Mouse (Mus musculus): Measurements from ENCODE around the gene Ube2r2. TPM values are rescaled to one million over a fixed set of nuclear protein-coding genes. Genes with fewer than 3 reads are reported as not detected.

Gene Ube2r2
- 10 to 100 TPM; 91.3 to 93.6 TPM for total RNA-seq (2021)

GRCm38 (mm10) chr4:41135711-41136453 lies at the start of gene Ube2r2:
TSS of gene Ube2r2 (plus strand) at chr4:41135743.
- DNase-seq (ENCODE audit: extremely low spot score in 1 of 2, low spot score in 2 of 2) = peak in 1 of 2 experiments; percentile 83
- intact Hi-C loops (cut with DNase I) = no loop called here

- no peak for DNase-seq (ENCODE audit: extremely low spot score in 1 of 2, low spot score in 2 of 2)
- intact Hi-C loops (cut with DNase I) = no loop called here
Observed at GRCm38 (mm10) chr4:41086947-41087346, 48.6 kb upstream of the Ube2r2 start.

GRCm38 (mm10) chr4:41087459-41088298 lies 47.9 kb upstream of the Ube2r2 start:
- intact Hi-C loops (cut with DNase I) = no loop called here
- DNase-seq (ENCODE audit: extremely low spot score in 1 of 2, low spot score in 2 of 2) = no peak

GRCm38 (mm10) chr4:41089189-41089588 lies 46.4 kb upstream of the Ube2r2 start:
- DNase-seq (ENCODE audit: extremely low spot score in 1 of 2, low spot score in 2 of 2) = no peak
- intact Hi-C loops (cut with DNase I) = no loop called here

- no peak for DNase-seq (ENCODE audit: extremely low spot score in 1 of 2, low spot score in 2 of 2)
- intact Hi-C loops (cut with DNase I) = no loop called here
Observed at GRCm38 (mm10) chr4:41089705-41090104, 45.8 kb upstream of the Ube2r2 start.

- DNase-seq (ENCODE audit: extremely low spot score in 1 of 2, low spot score in 2 of 2) = no peak
- intact Hi-C loops (cut with DNase I) = no loop called here
Observed at GRCm38 (mm10) chr4:41091391-41091790, 44.2 kb upstream of the Ube2r2 start.

- intact Hi-C loops (cut with DNase I) = no loop called here
Observed at GRCm38 (mm10) chr4:41092958-41093357, 42.6 kb upstream of the Ube2r2 start.

GRCm38 (mm10) chr4:41094361-41094760 lies 41.2 kb upstream of the Ube2r2 start:
- intact Hi-C loops (cut with DNase I) = no loop called here
- DNase-seq (ENCODE audit: extremely low spot score in 1 of 2, low spot score in 2 of 2) = no peak

More at GRCm38 (mm10) chr4:41092958-41093357, 42.6 kb upstream of the Ube2r2 start:
- no peak for DNase-seq (ENCODE audit: extremely low spot score in 1 of 2, low spot score in 2 of 2)

GRCm38 (mm10) chr4:41096169-41096568 lies 39.4 kb upstream of the Ube2r2 start:
- intact Hi-C loops (cut with DNase I) = no loop called here
- DNase-seq (ENCODE audit: extremely low spot score in 1 of 2, low spot score in 2 of 2) = no peak

DNA sequence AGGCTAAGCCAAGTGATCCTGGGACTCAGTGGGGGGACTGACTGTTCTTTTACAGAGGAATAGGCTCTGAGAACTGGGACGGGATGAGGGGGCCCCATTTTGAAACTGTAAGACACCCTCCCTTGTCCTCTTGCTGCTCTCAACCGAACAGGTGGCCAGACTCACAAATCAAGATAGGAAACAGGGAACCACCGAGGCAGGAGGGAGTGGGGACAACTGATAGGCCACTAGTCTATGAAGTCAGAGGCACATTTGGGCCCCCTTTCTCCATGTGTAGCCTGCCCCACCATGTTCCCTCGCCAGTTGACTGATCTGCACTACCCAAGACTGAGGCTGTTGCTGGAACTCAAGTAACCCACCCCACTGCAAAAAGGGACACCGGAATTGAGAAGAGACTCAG lies 38.7 kb upstream of the Ube2r2 start:
- intact Hi-C loops (cut with DNase I) = no loop called here
- DNase-seq (ENCODE audit: extremely low spot score in 1 of 2, low spot score in 2 of 2) = no peak

- DNase-seq (ENCODE audit: extremely low spot score in 1 of 2, low spot score in 2 of 2) = no peak
Observed at GRCm38 (mm10) chr4:41097381-41097780, 38.2 kb upstream of the Ube2r2 start.

DNA sequence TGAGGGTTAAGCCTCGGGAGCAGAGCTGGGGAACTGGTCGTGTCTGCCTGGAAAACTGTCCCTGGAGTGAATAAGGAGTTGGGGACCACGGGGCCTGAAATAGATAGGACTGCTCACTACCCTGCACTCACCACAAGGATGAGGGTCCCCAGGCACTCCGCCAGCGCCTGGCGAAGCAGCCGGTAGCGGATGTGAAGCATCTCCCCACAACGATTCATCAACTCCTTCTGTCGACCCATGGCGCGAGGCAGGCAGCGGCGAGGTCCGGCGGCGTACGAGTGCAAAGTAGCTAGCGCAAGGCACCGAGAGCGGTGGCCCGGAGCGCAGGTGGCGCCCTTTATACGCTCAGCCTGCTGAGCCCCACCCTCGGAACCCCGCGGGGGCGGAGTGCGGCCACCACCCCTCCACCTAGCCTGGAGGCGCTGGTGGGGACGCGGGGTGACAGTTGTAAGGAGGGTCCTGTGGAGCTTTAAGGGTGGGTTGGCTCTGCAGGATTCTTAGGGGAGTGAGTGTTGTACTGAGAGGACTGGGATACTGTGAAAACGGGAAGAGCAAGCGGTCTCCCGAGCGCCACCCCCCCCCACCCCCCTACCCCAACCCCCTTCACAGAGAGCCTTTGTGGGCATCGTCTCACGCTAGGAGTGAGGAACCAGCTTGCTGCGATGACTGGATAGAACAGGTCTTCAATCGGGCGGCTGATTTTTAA lies 37.5 kb upstream of the Ube2r2 start, which contains the start of gene Aqp3:
Aqp3 (minus strand) TSS at position 313 of the 706 bp plus-strand sequence.
- intact Hi-C loops (cut with DNase I) = no loop called here
- peak in 1 of 2 experiments; percentile 50 for DNase-seq (ENCODE audit: extremely low spot score in 1 of 2, low spot score in 2 of 2)

More at GRCm38 (mm10) chr4:41097381-41097780, 38.2 kb upstream of the Ube2r2 start:
- intact Hi-C loops (cut with DNase I) = no loop called here

DNA sequence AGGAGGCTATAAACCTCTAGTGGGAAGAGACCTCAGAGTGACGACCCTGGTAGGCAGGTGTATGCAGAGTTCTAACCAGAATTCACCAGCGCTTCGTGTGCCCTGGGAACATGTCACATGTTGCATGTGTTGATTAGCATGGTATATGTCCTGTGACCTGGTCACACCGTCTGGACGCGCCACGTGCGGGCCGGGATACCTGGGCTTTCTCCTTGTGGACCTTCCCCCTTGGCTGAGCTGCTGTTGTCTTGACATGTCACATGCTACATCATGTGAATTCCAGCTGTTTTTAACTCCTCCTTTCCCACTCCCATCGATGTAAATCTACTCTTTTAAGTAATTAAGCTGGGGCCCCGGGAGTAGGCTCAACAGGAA lies 37.0 kb upstream of the Ube2r2 start:
- DNase-seq (ENCODE audit: extremely low spot score in 1 of 2, low spot score in 2 of 2) = no peak
- intact Hi-C loops (cut with DNase I) = no loop called here

GRCm38 (mm10) chr4:41100986-41101385 lies 34.6 kb upstream of the Ube2r2 start:
- DNase-seq (ENCODE audit: extremely low spot score in 1 of 2, low spot score in 2 of 2) = no peak
- intact Hi-C loops (cut with DNase I) = no loop called here

- DNase-seq (ENCODE audit: extremely low spot score in 1 of 2, low spot score in 2 of 2) = no peak
- intact Hi-C loops (cut with DNase I) = no loop called here
Observed at GRCm38 (mm10) chr4:41102901-41103300, 32.6 kb upstream of the Ube2r2 start.

GRCm38 (mm10) chr4:41107440-41107839 lies 28.1 kb upstream of the Ube2r2 start:
- intact Hi-C loops (cut with DNase I) = no loop called here
- no peak for DNase-seq (ENCODE audit: extremely low spot score in 1 of 2, low spot score in 2 of 2)

DNA sequence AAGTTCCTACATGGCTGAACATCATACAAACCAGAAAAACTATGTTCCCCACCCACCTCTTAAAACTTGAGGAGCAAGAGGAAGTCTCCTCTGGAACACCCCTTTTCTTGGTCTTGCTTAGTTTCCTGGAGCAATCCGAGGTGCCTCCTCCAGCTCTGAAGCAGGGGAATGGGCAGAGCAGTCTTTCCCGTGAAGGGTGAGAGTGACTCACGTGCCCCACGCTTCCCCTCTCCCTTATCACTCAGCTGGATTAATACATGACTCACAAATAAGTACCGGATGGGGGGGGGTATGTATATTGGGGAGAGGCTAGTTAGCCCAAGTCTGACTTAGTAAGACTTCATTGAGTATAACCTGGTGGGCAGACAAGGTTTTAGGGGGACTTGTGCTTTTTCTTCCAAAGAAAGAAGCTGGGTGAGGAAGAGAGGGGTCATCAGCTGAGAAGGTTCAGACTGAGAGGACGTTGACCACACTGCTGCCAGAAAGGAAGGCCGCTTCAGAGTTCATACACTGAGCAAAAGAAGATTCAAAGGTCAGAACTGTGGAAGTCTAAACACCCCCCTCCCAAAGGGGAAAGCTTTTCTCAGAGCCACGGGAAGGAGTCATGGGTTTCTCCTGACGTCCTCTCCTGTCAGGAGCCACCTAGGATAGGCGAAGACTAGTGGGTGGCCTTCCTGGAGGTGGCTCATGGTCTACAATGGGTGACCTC lies 26.7 kb upstream of the Ube2r2 start:
- no peak for DNase-seq (ENCODE audit: extremely low spot score in 1 of 2, low spot score in 2 of 2)
- intact Hi-C loops (cut with DNase I) = no loop called here

DNA sequence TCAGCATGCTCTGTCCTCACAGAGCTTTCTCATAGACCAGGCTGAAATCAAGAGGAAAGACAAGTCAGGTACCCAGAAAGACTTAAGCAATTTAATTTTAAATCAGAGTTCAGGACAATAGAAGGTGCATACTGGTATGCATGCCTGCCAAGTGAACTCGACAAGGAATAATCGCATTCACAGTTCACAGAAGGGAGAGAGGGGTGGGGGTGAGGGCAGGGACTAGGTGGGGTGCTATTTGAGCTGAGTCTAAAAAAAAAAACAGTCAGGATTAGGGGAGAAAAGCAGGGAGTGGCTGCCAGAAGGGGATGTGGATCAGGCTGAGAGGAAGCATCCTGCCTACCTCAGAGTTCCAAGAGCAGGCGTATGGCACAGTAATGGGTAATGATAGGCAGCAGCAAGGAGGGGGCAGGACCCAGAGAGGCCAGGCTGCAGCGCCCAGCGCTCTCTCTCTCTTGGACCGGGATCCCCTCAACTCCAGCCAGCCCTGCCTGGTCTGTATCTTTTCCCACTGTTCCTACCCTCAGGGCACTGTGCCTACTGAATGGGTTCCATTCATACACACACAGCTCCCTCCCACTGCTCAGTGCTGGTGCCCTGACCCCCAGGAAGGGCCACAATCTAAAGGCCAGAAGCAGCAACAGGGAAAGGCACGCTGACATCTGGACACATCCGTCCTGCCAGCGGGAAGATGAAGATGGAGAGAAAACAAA lies 21.0 kb upstream of the Ube2r2 start:
- intact Hi-C loops (cut with DNase I) = no loop called here
- no peak for DNase-seq (ENCODE audit: extremely low spot score in 1 of 2, low spot score in 2 of 2)
